Mouse (Mus musculus): Measurements from ENCODE around the gene 4930544D05Rik.
"Not testable (repeated sequence)": the region's sequence is repeated elsewhere in the genome, so short reads cannot be mapped to it uniquely, and the experiment has no call there.

4930544D05Rik gene

GRCm38 (mm10) chr11:70615516-70616093, at the start of gene 4930544D05Rik:
Gene 4930544D05Rik (plus strand): TSS chr11:70615848.
- no peak for DNase-seq

- DNase-seq = no peak
Measured at GRCm38 (mm10) chr11:70566586-70566985, 49.1 kb upstream of the 4930544D05Rik start.

- DNase-seq = not testable (repeated sequence)
Measured at GRCm38 (mm10) chr11:70570614-70571013, 45.0 kb upstream of the 4930544D05Rik start.

DNA sequence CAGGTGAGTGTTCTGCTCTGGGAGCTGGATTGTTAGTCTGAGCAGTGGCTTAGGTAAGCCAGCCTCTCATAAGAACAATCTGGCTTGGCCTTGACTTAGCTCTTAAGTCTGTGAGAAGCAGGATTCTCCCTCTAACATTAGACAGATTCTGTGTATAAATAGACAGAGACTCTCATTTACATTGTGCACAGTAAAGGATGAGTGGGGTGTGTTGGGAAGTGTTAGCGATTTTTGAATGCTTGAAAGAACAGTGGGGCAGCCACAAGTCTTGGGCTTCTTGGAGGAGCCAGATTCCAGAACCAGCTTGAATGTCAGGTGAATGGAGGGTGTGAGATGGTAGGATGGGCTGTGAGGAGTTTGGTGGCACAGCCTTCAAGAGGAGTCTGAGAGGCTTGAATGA, 44.0 kb upstream of the 4930544D05Rik start:
- DNase-seq = no peak

DNA sequence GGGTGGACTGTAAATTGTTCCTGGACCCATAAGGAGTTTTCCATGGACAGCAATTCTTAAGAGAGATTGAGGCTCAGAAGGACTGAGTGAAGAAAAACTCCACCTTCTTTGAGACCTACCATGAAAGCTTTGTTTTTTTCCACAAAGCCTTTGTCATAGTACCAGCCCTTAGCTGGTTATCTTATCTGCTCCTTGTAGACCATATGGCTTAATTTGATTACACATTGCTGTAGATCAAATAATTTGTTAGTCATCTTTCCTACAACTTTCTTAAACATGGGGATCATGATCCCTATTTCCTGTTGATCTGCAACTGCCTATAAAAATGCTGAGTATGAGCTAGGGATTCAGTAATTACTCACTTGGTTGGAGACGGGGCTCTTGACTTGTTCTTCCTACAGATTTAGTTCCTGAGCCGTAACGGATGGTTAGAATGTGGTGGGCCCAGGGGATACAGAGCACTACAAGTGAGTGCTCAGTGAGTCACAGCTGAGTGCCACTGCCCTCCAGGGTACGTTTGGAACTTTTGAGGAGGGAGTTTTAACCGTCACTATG, 43.2 kb upstream of the 4930544D05Rik start:
- no peak for DNase-seq

GRCm38 (mm10) chr11:70573872-70574271, 41.8 kb upstream of the 4930544D05Rik start:
- no peak for DNase-seq

DNA sequence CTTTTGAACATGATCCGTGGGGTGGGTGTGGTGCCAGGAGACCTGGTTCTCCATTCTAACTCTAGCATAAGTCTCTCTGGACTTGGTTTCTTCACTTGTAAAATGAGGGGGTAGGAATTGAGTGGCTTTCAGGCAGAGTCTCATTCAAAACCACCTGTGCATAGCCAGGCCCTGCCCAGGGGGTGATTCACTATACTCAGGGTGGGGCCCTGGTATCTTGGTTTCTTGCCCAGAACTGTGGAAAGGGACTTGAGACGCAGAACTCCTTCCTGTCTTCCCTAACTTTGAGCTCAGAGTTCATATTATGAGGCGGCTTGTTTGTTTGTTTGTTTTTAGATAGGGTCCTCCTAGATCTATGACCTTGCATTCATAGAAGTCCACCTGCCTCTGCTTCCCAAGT, 38.4 kb upstream of the 4930544D05Rik start:
- no peak for DNase-seq

DNA sequence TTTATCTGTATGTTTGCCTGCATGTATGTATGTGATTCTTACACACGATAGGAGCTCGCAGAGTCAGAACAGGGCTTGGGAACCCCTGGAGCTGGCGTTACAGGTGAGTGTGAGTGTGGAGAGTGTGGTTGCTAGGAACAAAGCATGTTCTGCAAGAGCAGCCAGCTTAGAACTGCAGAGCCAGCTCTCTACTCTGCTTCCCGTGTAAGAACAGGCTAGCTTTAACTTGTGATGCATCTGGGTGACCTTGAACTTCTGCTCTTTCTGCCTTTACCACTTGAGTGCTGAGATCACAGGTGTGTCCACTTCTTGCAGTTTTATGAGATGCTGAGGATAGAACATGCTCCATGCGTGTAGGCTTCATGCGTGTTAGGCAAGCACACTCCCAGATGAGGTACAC, 36.7 kb upstream of the 4930544D05Rik start:
- DNase-seq = no peak

- DNase-seq = no peak
Measured at GRCm38 (mm10) chr11:70579710-70580357, 35.8 kb upstream of the 4930544D05Rik start.

DNA sequence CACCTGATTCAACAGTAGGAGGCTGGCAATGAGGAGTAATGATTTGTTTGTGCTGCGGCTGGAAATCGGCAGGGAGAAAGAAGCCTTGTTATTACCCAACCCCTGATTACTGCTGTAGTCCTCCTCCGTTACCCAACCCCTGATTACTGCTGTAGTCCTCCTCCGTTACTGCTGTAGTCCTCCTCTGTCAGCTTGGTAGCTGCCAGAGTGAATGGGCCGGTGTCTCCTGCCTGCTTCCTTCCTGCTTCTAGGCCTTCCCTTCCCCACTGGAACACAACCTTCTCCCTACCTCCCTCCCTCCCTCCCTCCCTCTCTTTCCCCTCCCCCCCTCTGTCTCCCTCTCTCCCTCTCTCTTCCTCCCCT, 35.3 kb upstream of the 4930544D05Rik start:
- no peak for DNase-seq

DNA sequence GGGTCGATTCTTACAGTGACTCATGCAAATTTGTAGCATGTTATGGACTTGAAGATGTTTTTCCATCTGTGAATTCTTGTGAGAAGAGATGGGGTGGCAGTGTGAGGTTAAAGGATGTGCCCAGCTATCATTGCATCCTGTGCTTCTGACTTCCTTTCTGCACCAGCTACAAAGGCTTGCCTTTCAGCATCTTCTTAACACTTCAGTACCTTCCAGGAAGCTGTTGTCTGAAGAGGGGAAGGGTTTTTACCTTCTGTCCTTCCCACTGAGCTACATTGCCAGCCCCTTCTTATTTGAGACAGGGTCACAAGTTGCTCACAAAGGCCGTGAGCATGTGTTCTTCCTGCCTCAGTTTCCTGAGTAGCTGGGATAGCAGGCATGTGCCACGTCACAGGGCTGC, 34.7 kb upstream of the 4930544D05Rik start:
- no peak for DNase-seq

- DNase-seq = no peak
Measured at GRCm38 (mm10) chr11:70582196-70582595, 33.5 kb upstream of the 4930544D05Rik start.

DNA sequence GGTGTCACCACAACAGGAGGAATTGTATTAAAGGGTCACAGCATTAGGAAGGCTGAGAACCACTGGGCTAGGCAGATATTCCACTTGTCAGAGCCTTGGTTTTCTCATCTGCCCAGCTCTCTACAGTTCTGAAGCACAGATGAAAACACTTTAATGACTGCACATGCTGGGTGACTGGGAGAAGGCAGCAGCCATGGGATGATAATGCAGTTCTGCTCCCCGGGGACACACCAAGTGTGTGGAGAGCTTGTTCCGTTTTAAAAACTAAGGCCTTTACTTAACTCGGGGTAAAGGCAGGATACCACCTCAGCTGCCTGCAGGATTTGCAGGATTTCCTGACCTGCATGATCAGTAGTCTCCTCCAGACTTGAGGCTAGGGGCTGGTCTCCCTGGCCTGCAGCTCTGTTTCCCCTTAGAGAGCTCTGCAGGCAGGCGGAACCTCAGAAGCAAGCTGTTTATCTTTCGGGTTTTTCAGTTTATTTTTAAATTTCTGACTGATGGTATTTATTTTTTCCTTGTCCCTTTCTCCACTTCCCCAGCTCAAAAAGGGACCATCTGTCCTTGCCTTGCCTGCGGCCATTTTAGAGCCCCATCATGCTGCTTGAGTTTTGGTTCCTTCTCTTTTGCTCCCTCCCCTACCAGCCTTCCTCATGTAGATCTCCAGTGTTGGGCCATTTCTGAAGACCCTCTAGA, 32.5 kb upstream of the 4930544D05Rik start:
- DNase-seq = no peak

GRCm38 (mm10) chr11:70583775-70584174, 31.9 kb upstream of the 4930544D05Rik start:
- no peak for DNase-seq

DNA sequence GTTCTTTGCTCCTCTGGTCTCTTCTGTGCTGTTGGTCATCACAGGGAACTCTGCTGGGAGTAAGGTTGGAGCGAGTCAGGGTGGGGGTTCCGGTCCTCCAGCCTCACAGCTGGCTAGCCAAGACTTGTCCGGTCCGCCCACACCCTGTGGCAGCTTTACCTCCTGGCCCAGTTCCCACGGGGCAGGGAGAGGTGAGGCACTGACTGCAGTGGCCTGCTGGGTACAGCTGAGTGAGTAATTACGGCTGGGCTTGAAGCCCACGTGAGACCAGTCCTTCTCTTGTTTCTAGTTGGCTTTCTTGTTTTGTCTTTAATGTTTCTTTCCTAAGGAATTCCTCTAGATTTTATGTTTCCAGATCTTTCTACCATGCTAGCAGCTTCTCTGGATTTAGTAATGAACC, 30.2 kb upstream of the 4930544D05Rik start:
- DNase-seq = peak; percentile 72

DNA sequence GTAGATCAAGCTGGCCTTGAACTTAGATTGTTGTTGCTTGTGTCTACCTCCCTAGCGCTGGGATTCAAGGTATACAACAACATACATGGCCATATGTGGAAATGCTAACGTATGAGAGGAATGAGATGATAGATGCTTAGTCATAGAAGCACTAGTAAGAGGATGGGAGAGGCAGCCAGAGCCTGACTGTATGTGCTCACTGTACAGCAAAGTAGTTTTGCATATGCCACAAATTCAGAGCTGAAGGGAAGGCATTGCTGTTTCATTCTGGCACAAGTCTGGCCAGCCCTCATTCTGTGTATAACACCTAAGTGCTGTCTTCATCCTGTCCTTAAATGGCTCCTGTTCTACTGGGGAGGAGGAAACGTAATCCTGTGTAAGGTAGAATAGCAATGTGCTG, 29.4 kb upstream of the 4930544D05Rik start:
- DNase-seq = no peak

- no peak for DNase-seq
Measured at GRCm38 (mm10) chr11:70586954-70587353, 28.7 kb upstream of the 4930544D05Rik start.

DNA sequence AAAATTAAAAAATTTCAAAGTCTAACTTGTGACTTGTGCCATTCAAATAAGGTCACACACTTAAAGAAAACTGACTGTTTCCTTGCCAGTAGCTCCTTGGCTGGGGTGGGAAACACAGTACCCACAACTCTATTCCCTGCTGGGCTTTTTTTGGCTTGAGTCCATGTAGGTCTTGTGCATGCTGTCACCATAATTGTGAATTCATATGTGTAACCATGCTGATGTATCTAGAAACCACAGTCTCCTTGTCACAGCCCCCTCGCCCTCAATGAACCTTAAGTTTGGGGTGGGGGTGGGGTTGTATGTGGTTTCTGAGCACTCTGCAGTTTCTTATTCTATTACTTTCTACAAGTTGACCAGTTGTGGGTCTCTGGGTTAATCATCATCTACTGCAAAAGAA, 23.9 kb upstream of the 4930544D05Rik start:
- no peak for DNase-seq

DNA sequence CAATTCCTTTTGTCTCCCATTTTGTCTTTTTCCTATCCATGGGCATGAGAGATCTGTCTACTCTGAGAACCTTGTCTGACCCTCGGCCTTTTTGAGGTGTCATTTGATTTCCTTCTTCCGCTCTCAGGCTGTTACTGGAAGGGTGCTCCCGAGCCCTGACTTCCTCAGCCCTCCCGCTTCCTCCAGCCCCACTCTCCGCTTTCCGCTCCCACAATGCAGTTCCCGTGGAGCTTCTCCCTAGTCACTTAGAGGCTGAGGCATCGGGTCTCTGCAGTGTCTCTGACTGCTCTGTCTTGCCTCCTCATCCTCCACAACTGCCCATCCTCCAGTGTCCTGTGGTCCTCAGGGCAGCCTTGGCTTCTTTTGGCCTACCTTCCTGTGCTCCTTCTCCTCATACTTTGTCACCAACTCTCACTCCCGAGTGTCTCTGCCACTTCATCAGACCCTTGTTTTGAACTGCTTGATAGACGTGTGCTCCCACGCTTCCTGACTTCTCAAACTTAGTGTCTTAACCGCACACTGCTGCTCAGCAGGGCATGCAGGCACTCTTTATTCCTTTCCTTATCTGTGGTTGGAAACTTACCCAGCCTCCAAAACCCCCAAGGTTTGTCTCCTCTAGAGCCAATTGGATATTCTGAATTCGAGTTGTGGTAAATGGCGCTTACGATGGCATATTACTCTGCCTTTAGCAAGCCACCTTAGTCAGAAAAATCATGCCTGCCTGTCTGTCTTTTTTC, 21.2 kb upstream of the 4930544D05Rik start:
- DNase-seq = peak; percentile 43

GRCm38 (mm10) chr11:70595638-70596037, 20.0 kb upstream of the 4930544D05Rik start:
- DNase-seq = peak; percentile 25

DNA sequence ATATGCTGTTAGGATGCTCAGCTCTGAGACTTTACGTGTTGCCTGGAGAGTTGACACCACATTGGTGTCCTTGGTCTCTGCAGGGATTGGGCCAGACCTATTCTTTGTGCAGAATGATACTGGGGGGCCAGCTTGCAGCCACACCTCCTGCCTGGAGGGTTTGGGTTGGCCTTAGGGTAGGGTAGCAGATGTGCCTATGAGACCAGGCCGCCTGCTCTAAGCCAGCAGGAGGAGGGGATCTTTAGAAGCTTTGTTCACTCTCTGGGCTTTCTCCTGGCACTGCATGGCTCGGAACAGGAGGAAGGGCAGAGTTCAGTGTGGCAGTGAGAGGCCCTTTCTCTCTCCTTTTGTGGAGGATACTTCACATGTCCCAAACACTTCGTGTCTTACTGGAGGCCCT, 19.6 kb upstream of the 4930544D05Rik start:
- DNase-seq = no peak

GRCm38 (mm10) chr11:70597301-70597700, 18.3 kb upstream of the 4930544D05Rik start:
- DNase-seq = no peak

DNA sequence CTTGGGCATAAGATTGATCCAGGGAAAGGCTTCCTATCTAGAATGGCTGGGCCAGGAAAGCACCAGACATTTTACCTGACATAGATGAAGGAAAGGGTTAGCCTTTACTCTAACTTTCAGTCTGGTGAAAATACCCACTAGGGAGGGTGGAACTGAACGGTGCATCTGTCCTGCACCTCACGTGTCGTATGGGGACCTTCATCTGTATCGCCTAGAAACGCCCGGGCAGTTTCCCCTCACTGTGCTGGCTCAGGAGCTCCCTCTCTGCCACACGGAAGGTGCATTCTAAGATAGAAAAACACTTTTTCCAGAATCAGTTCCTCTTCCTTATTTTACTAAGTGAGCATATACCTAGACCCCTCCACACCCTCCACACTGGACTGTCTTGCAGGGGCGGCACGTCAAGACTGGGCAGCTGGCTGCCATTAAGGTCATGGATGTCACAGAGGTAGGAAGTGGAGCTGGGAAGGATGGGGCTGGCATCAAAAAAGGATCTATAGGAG, 17.1 kb upstream of the 4930544D05Rik start:
- no peak for DNase-seq
